ENCODE assay signal across 12 mouse cellular contexts in the genomic region with DNA sequence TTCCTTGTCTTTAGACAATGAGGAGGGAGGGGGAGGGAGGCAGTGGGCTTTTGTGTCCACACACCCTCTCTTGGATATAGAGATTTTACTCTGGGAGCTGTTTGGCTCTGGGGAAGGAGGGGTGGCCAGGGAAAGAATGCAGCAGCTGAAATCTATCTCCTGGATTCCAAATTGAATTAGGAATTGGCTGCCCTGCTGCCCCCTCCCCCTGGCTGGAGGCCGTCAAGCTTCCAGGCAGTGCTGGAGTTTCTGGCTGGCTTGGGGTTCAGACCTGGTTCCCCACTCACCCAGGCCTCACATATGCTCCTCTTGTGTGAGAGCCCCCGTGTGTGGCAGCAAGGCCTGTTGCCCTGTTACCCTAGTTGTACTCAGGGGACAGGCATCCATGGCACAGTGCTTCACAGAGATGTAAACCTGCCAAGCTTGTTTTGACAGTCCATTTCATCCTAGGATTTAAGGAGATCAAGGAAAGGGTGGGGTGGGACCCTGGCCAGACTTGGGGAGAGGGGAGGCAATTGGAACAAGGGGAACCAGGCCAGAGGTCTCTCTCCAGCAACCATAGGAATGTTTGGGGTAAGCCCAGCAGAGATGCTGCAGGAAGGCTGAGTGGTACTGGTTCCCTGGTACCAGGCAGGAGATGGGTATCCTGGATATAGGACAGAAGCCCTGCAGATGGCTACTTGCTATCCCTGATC. TPM values are rescaled to one million over a fixed set of nuclear protein-coding genes. Genes with fewer than 3 reads are reported as not detected.
A peak's percentile ranks its signal among the peaks of the same experiment; 100 is the strongest.
DNase-seq lines count a peak whose midpoint lies in the region; ATAC-seq and TF ChIP-seq lines count a peak whose summit lies in the region.
"Had no signal": no experiment of that assay in that cellular context is flagged by ENCODE, and none has a peak within 500 bp of the region (broad histone marks: within the 10 kb centered on the region; RNA-seq: fewer than 3 reads in every experiment).

No protein-coding gene starts in this region.

- no peak for ATAC-seq in heart, embryonic 13.5 days (ENCODE audit: extremely low read depth, insufficient number of reproducible peaks, low FRiP score, low TSS enrichment)
- no peak for ATAC-seq in neural tube, embryonic 15.5 days (ENCODE audit: low FRiP score)
- ATAC-seq in kidney, postnatal 0 days (replicated peaks; ENCODE audit: low FRiP score, low read depth) = no peak

- H3K4me2 ChIP-seq in heart, embryonic 13.5 days = no peak overlapping the region
- H3K4me2 ChIP-seq in neural tube, embryonic 15.5 days = no peak overlapping the region
- H3K4me2 ChIP-seq in kidney, postnatal 0 days (ENCODE audit: low read length) = no peak overlapping the region

- H3K4me3 ChIP-seq in heart, embryonic 13.5 days = no peak overlapping the region
- no peak overlapping the region for H3K4me3 ChIP-seq in heart, embryonic 10.5 days
- no peak overlapping the region for H3K4me3 ChIP-seq in neural tube, embryonic 15.5 days (replicated peaks)
- H3K4me3 ChIP-seq in kidney, postnatal 0 days (replicated peaks; ENCODE audit: low read depth, low read length) = no peak overlapping the region

- DNase-seq in heart, embryonic 10.5 days (ENCODE audit: low spot score) = no peak
- no peak for DNase-seq in neural tube, embryonic 10.5 days (ENCODE audit: extremely low spot score, low spot score)
- DNase-seq in kidney, postnatal 0 days (ENCODE audit: low spot score) = peak; percentile 85
- no peak for DNase-seq in B cell, adult 2 months
- DNase-seq in left cerebral cortex, postnatal 25 days (ENCODE audit: low spot score in 2 of 2) = no peak
- DNase-seq in cerebellum, postnatal 36 days = no peak
- DNase-seq: cerebellum, adult 9-10 months; layer of hippocampus, adult 9-11 months; right cerebral cortex, postnatal 25 days; thymus, adult 18-20 months had no signal

- 0 out of 2 replicates have a peak overlapping the region, but pooled peaks have one; percentile 37 for H3K9ac ChIP-seq in heart, embryonic 13.5 days
- H3K9ac ChIP-seq in neural tube, embryonic 15.5 days (replicated peaks) = no peak overlapping the region
- H3K9ac ChIP-seq in kidney, postnatal 0 days (ENCODE audit: low read depth, low read length) = no peak overlapping the region

- 35% methylated on average over 2 of the region's 2 CpGs for WGBS in heart, embryonic 13.5 days
- 63% methylated on average over 2 of the region's 2 CpGs for whole genome bisulfite sequencing in heart, embryonic 10.5 days
- WGBS in neural tube, embryonic 15.5 days = 38% methylated on average over 2 of the region's 2 CpGs
- WGBS in kidney, postnatal 0 days = 21% methylated on average over 2 of the region's 2 CpGs

- no peaks in the 10 kb centered on the region for H3K9me3 ChIP-seq in heart, embryonic 13.5 days
- no peaks in the 10 kb centered on the region for H3K9me3 ChIP-seq in heart, embryonic 10.5 days
- no peaks in the 10 kb centered on the region for H3K9me3 ChIP-seq in neural tube, embryonic 15.5 days (replicated peaks)
- H3K9me3 ChIP-seq in kidney, postnatal 0 days (replicated peaks; ENCODE audit: low read length) = no peaks in the 10 kb centered on the region

- no peak for TF ChIP-seq CTCF in kidney, postnatal 0 days (IDR thresholded peaks at IDR 0.05; ENCODE audit: low read depth)

- H3K27me3 ChIP-seq in heart, embryonic 13.5 days (replicated peaks) = peaks cover 21% of the 10 kb centered on the region
- H3K27me3 ChIP-seq in heart, embryonic 10.5 days (ENCODE audit: insufficient read depth, poor library complexity, severe bottlenecking) = peaks cover 27% of the 10 kb centered on the region
- H3K27me3 ChIP-seq in neural tube, embryonic 15.5 days (replicated peaks) = no peaks in the 10 kb centered on the region
- no peaks in the 10 kb centered on the region for H3K27me3 ChIP-seq in kidney, postnatal 0 days (ENCODE audit: insufficient read depth, low read length)

- H3K27ac ChIP-seq in heart, embryonic 13.5 days (replicated peaks) = no peak overlapping the region
- no peak overlapping the region for H3K27ac ChIP-seq in heart, embryonic 10.5 days
- H3K27ac ChIP-seq in neural tube, embryonic 15.5 days (replicated peaks) = 0 out of 2 replicates have a peak overlapping the region, but pooled peaks have one; percentile 9
- peak overlapping the region; percentile 76 for H3K27ac ChIP-seq in kidney, postnatal 0 days

- H3K36me3 ChIP-seq in heart, embryonic 13.5 days = peaks cover 30% of the 10 kb centered on the region
- peaks cover 22% of the 10 kb centered on the region for H3K36me3 ChIP-seq in heart, embryonic 10.5 days
- peaks cover 10% of the 10 kb centered on the region for H3K36me3 ChIP-seq in neural tube, embryonic 15.5 days
- H3K36me3 ChIP-seq in kidney, postnatal 0 days (ENCODE audit: insufficient read depth, low read length) = peaks cover 8% of the 10 kb centered on the region

- intact Hi-C loops in left cerebral cortex, postnatal 25 days (cut with DNase I) = loop anchor here (5.0 kb wide), 2 partner anchors 52 to 227 kb away; partner anchors contain the start of gene Ddx39

- peaks cover 72% of the 10 kb centered on the region for H3K4me1 ChIP-seq in heart, embryonic 13.5 days
- peaks cover 66% of the 10 kb centered on the region for H3K4me1 ChIP-seq in heart, embryonic 10.5 days
- H3K4me1 ChIP-seq in neural tube, embryonic 15.5 days = peaks cover 67% of the 10 kb centered on the region
- peaks cover 60% of the 10 kb centered on the region for H3K4me1 ChIP-seq in kidney, postnatal 0 days (replicated peaks; ENCODE audit: insufficient read depth, low read length)

RNA-seq across cellular contexts. Expression of gene Ptger1, which starts 1.4 kb away (rescaled TPM):
- 0.35 and 0.41 TPM in 2 replicates for polyA plus RNA-seq in heart, embryonic 13.5 days (2015; fragmentation: Nextera tagmentation; extraction: Ambion mirVana)
- 0.36 and 0.46 TPM in 2 replicates for polyA plus RNA-seq in heart, embryonic 10.5 days (2016; fragmentation: Nextera tagmentation; extraction: Ambion mirVana)
- 0.95 and 1.00 TPM in 2 replicates for polyA plus RNA-seq in neural tube, embryonic 15.5 days (2015; fragmentation: Nextera tagmentation; extraction: Ambion mirVana)
- polyA plus RNA-seq in kidney, postnatal 0 days (2015; fragmentation: Nextera tagmentation; extraction: Ambion mirVana) = 9.4 and 9.8 TPM in 2 replicates
- total RNA-seq in left cerebral cortex, postnatal 25 days (2021) = 1 to 10 TPM; 1.2 to 1.5 TPM

RNA-seq across cellular contexts. Expression of gene Gipc1, which starts 12.6 kb away (rescaled TPM):
- 155 and 164 TPM in 2 replicates for polyA plus RNA-seq in heart, embryonic 13.5 days (2015; fragmentation: Nextera tagmentation; extraction: Ambion mirVana)
- 204 and 214 TPM in 2 replicates for polyA plus RNA-seq in heart, embryonic 10.5 days (2016; fragmentation: Nextera tagmentation; extraction: Ambion mirVana)
- polyA plus RNA-seq in neural tube, embryonic 15.5 days (2015; fragmentation: Nextera tagmentation; extraction: Ambion mirVana) = 116 and 118 TPM in 2 replicates
- 197 and 212 TPM in 2 replicates for polyA plus RNA-seq in kidney, postnatal 0 days (2015; fragmentation: Nextera tagmentation; extraction: Ambion mirVana)
- total RNA-seq in left cerebral cortex, postnatal 25 days (2021) = 100 to 1,000 TPM in 1 of 2 experiments, 10 to 100 TPM in 1; 99.3 to 108 TPM

RNA-seq across cellular contexts. Expression of gene Pkn1, which starts 33.9 kb away (rescaled TPM):
- 19.5 and 20.0 TPM in 2 replicates for polyA plus RNA-seq in heart, embryonic 13.5 days (2015; fragmentation: Nextera tagmentation; extraction: Ambion mirVana)
- polyA plus RNA-seq in heart, embryonic 10.5 days (2016; fragmentation: Nextera tagmentation; extraction: Ambion mirVana) = 21.5 and 23.2 TPM in 2 replicates
- polyA plus RNA-seq in neural tube, embryonic 15.5 days (2015; fragmentation: Nextera tagmentation; extraction: Ambion mirVana) = 24.6 and 25.1 TPM in 2 replicates
- polyA plus RNA-seq in kidney, postnatal 0 days (2015; fragmentation: Nextera tagmentation; extraction: Ambion mirVana) = 31.0 and 33.2 TPM in 2 replicates
- total RNA-seq in left cerebral cortex, postnatal 25 days (2021) = 10 to 100 TPM; 53.2 to 72.7 TPM

RNA-seq across cellular contexts. Expression of gene Ddx39, which starts 49.9 kb away (rescaled TPM):
- polyA plus RNA-seq in heart, embryonic 13.5 days (2015; fragmentation: Nextera tagmentation; extraction: Ambion mirVana) = 133 and 152 TPM in 2 replicates
- polyA plus RNA-seq in heart, embryonic 10.5 days (2016; fragmentation: Nextera tagmentation; extraction: Ambion mirVana) = 221 and 253 TPM in 2 replicates
- 86.5 and 117 TPM in 2 replicates for polyA plus RNA-seq in neural tube, embryonic 15.5 days (2015; fragmentation: Nextera tagmentation; extraction: Ambion mirVana)
- polyA plus RNA-seq in kidney, postnatal 0 days (2015; fragmentation: Nextera tagmentation; extraction: Ambion mirVana) = 110 and 128 TPM in 2 replicates
- total RNA-seq in left cerebral cortex, postnatal 25 days (2021) = 10 to 100 TPM; 17.4 to 18.2 TPM

RNA-seq across cellular contexts. Expression of gene Dnajb1, which starts 57.1 kb away (rescaled TPM):
- polyA plus RNA-seq in heart, embryonic 13.5 days (2015; fragmentation: Nextera tagmentation; extraction: Ambion mirVana) = 41.4 and 47.4 TPM in 2 replicates
- polyA plus RNA-seq in heart, embryonic 10.5 days (2016; fragmentation: Nextera tagmentation; extraction: Ambion mirVana) = 51.9 and 71.5 TPM in 2 replicates
- polyA plus RNA-seq in neural tube, embryonic 15.5 days (2015; fragmentation: Nextera tagmentation; extraction: Ambion mirVana) = 57.9 and 63.1 TPM in 2 replicates
- polyA plus RNA-seq in kidney, postnatal 0 days (2015; fragmentation: Nextera tagmentation; extraction: Ambion mirVana) = 30.2 and 35.3 TPM in 2 replicates
- total RNA-seq in left cerebral cortex, postnatal 25 days (2021) = 10 to 100 TPM; 56.0 to 59.1 TPM

Comparison
In these comparisons a context has a peak if more than half of its experiments do, and no peak if none do; other contexts are left out.
1. H3K27ac ChIP-seq: peak in neural tube, embryonic 15.5 days (single experiment) and kidney, postnatal 0 days (single experiment); none in heart, embryonic 13.5 days (single experiment) and heart, embryonic 10.5 days (single experiment).